Mouse (Mus musculus) thymus, postnatal 14 days (tissue): ENCODE results near the gene Gpr108.
"Not testable (repeated sequence)": the region's sequence is repeated elsewhere in the genome, so short reads cannot be mapped to it uniquely, and the experiment has no call there.

ENCODE experiments used
- DNase-seq: peaks from one replicate; pipeline ENCODE4 v3.0.0; 2021

Gene Gpr108

DNA sequence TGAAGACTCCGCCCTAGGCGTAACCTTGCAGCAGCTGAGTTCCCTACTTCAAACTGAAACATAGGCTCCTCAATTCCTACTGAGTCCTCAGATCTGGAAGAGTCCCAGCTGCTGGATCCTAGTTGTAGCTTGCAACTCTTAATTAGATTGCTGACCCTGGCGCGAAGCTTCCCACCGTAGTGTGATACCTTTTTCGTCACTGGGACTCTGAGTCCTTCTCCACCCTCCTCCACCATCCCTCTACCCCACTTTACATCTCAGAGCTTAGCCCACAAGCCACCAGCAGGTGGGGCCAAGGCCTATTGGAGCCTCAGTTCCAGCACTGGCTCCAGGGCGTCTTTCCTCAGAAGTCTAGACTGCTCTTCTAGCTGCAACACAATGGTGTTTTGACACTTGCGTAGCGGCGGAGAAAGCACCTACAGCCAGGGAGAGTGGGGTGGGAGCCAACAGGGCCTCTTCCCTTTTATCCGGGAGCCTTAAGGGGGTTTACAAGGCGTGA lies at the start of gene Gpr108:
Gene Gpr108, minus strand, starts transcription at position 246 of the 499 bp plus-strand sequence.
- peak; percentile 94 for DNase-seq

DNA sequence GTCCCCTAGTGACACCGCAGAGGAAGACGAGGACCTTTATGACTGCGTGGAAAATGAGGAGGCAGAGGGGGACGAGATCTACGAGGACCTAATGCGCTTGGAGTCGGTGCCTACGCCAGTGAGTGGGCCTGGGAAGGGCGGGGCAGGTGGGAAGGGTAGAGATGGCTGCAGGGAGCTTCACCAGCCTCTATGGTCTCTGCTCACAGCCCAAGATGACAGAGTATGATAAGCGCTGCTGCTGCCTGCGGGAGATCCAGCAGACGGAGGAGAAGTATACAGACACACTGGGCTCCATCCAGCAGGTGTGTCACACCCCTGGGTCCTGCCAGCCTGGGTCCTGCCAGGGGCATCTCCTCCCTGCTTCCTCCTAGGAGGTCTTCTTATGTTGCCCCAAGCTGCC lies 48.8 kb upstream of the Gpr108 start:
- no peak for DNase-seq

DNA sequence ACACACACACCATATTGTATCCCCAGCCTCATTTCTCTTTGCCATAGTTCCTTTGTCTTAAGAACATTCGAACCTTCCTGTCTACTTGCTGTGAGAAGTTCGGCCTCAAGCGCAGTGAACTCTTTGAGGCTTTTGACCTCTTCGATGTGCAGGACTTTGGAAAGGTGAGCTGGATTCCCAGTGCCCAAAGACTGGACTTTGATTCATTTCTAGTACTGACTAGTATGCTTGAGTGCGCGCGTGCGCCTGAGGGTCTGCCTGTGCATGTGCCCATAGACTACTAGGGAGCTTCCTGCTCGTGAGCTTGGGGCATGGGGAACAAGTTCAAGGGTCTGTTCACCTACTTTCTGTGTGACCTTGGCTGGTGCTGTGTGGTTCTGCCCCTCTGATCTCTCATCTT lies 47.7 kb upstream of the Gpr108 start:
- no peak for DNase-seq

DNA sequence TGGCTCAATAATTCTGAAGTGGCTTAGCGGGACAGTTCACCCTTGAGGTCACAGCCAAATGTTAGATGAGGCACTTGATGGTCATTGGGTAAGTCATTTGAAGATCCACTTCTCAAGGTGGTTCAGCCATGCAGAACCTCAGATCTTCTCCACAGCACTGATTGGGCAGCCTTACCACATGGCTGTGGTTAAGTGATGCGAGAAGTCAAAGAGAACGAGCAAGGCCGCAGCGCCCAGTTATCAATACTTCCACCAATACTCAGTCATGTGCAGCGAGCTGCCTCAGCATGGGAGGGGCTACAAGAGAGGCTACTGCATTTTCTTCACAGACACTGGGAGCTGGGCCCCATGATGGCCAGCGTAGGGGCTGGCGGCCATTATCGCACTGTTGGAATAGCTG lies 44.7 kb upstream of the Gpr108 start:
- no peak for DNase-seq

DNA sequence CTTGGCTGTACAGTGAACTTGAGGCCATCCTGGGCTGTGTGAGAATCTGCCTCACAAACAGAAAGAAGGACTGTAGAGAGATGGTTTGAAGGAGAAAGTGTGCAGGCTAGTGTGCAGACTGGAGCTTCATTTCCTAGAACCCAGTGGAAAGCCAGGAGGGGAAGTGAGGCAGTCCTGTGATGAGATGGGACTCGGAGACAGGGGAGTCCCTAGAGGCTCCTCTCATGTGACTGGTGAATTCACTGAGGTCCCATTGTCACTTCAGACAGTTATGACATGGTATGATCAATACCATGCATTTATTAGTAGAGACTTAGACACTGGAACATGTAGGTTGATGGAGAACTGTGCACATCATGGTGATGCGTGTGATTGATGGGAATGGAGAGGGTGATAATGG lies 44.1 kb upstream of the Gpr108 start:
- DNase-seq, result no peak

DNA sequence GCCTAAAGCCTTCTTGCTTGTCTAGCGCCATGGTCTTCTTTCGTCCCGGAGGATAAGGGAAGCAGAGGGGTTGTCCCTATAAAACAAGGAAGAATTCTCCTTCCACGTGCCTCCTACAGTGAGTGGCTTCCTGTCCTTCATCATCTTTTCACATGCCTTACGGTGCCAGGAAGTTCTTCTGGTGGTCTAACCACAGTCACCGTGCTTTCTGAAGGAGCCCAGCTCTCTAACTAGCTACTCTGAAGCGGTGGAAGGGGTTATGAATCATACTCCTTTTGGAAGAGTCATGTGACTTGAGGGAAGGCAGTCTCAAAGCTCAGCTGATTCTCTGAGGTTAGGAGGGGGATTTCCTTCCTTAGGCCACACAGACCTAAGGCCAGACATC lies 42.4 kb upstream of the Gpr108 start:
- no peak for DNase-seq

DNA sequence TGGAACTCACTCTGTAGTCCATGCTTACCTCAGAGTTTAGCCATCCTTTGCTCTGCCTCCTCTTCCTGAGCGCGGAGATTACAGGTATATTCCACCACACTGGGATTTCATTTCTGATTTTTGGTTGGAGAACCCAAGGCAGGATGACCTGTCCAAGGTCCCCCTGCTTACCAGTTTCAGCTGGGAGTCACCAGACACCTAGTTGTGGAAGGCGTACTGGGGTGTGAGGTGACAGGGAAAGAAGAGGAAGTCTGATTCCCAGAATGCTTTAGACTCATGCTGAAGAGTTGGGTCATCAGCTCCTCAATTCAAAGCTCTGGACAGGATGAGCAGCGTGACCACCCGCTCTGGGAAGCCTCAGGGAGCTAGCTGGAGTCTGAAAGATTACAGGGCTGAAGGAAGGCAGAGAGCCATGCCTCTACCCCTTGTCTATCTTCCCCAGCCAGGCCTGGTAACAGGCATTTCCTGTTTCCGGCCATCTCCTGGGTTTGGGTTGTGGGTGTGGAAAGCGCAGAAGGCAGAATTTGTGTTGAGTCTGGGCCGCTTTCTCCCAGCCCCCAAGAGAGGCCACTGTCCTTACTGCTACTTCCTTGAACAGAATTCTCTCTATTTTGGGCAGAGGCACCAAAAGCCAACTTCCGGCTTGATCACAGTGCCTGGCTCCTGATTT lies 41.9 kb upstream of the Gpr108 start:
- peak; percentile 52 for DNase-seq

DNA sequence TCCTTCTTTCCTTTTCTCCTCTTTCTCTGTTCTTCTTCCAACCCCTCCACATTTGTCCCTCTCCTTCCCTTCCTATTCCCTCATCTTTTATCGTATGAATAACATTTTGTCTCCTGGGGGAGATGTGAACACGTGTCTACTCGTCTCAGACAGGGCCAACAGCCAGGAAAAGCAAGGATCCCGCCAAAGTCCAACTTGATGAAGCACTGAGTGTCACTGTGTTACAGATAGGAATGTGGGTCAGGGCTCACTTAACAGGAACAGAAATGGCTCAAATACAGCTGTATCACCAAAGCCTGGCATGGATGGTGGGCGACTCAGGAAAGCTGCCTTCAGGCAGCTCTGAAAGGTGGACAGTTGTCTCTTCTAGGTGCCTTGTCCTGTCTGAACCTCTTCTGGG lies 41.0 kb upstream of the Gpr108 start:
- no peak for DNase-seq

DNA sequence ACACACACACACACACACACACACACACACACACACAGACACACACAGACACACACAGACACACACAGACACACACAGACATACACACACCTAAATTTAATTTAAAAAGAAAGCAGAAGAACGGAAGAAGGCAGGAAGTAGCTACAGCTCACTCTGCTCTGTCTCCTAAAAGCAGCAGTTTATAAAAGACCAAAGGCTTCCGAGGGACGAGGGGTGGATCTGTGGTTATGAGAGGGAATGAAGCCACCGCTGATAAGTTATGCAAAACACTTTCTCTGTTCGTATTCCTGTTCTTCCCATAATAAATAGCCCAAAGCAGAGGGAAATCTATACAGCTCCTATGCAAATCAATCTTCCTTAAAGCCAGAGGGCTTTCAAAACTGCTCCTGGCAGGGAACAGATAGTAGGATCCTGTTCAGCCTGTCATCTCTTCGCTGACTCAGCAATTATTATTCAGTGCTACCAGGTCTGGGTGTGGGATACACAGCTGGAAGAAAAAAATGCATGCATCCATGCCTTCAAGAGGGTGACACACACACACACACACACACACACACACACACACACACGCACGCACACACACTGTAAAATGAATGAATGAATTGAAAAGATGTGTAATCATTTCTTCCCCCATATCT lies 38.6 kb upstream of the Gpr108 start:
- DNase-seq, result peak; percentile 46

DNA sequence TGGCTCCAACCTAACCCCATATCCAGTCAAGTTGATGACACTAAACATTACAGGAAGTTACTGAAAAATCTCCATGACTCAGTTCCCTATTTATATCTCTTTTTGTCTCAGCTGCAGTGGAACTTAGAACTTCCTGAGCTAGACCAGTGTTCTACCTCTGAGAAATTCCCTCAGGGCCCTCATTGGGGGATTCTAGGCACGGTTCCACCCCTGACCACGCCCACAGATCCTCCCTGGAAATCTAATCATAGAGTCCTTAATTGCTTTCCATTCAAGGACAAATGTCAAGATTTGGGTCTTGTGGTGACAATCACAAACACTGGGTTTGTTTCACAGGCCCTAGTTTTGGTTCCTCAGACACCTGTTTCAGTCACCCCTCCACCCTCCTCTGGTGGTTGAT lies 36.8 kb upstream of the Gpr108 start:
- peak; percentile 29 for DNase-seq

DNA sequence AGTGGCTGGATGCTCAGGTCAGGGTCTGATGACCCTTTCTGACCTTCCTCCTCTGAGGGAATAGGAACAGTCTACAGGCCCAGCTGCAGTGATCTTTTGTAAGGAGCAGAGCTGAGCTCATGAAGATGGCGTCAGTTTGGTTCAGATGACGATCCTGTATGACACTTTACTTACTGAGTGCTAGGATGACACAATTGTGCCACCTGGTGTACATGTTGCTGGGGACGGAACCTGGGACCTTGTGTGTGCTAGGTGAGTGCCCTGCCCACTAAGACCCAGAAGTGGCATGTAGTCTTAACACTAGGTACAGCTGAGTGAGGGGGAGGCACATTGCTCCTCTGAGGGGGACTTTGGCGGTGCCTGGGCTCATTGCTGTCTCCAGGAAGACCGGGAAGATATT lies 35.7 kb upstream of the Gpr108 start:
- no peak for DNase-seq

DNA sequence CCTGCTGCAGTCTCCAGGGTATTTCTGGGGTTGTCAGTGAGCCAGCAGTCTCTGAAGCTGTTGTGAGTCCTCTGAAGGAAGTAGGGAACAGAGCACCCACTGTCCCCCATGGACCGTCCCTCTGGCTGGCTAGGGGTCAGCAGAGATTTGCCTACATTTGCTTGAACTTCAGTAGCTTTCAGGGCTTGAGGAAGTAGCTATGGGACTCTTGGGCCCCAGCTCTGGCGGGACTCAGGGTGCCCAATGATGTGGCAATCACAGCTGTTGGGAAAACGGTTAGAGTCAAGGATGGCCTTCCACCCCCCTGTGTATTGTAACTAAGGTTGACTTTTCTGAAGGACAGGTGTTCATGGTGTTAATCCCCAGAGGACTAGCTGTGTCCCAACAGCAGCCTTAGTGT lies 32.2 kb upstream of the Gpr108 start:
- peak; percentile 21 for DNase-seq

DNA sequence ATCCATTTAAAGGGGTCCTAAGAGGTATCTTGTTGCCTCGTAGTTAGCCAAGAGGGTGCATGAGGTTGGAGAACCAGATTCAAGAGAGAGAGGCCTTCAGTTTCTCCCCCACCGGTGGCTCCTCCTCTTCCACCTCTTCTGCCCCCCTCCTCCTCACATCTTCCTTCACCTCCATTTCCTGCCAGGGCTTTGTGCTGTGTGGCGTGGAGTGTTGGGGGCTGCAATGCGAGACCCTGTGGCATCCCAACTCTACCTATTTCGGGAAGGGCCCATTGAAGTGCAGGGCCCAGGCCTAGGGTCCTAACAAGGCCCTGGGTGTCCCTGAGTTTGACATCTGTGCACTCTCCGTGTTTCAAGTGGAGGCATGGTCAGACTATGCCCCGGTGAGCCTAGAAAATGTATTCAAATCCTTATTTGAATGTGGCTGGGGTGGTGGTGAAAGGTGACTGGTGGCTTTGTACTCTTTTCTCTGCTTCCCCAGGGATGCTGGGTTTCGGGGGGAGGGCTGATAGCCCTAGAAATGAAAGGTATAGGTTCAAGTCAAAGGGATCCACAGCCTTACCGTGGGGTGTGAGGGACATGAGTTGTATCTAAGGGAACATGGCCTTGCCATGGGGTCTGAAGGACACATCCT lies 31.5 kb upstream of the Gpr108 start:
- peak; percentile 83 for DNase-seq

DNA sequence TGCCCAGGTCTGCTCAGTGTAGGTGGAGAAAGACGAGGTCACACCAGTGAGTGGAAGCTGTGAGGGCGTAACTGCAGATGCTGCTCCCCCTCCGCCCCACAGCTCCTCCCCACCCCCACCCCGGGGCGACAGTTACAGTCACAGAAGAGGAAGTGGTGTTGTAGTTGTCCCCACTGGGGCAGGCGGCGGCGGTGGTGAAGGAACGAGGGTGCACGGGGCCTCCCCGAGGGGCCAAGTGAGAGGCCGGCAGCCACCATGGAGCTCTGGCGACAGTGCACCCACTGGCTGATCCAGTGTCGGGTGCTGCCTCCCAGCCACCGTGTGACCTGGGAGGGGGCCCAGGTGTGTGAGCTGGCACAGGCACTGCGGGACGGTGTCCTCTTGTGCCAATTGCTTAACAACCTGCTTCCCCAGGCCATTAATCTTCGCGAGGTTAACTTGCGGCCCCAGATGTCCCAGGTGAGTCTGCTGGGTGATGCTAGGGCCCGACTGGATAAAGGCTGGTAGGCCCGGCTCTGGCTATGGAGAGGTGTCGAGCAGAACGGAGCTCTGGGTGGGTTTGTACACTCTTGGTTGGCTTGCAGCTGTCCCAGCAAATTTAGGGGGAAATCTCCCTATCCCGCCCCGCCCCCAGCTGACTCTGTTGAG lies 30.8 kb upstream of the Gpr108 start, which contains the start of gene Vav1:
Gene Vav1, plus strand, starts transcription at position 158 of the 648 bp plus-strand sequence.
- peak; percentile 90 for DNase-seq

DNA sequence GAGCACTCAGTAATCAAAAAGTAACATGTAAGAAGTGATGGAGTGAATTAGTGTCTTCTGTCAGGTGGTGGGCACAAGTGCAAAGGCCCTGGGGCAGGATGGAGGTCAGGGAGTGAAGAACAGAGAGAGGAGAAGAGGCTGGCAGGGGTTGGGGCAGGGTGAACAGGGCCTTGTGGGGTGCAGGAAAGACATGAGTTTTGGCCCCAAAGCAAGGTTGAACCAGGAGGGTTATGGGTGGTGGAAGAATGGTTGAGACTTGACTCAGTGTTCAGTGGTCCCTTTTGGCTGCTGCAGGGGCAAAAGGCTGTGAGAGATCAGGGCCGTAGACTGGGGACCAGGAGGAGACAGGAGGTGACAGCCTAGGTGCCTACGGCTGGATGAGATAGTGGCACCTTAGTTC lies 30.3 kb upstream of the Gpr108 start:
- no peak for DNase-seq

DNA sequence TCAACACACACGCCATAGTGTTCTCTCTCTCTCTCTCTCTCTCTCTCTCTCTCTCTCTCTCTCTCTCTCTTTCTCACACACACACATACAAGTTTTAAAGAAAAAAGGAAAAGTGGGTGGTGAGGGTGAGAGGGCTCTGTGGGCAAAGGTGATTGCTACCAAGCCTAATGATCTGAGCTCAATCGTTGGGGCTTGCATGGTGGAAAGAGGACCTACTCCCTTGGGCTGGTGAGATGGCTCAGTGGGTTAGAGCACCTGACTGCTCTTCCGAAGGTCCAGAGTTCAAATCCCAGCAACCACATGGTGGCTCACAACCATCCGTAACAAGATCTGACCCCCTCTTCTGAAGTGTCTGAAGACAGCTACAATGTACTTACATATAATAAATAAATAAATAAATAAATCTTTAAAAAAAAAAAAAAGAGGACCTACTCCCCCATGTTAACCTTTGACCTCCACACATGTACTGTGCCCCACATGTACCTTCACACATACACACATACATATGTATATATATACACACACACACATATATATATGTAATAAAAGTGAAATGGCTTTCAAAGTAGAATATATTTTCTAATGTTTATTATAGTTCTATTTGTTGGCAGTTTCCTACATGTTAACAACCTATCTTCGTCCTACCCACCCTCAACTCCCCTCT lies 29.5 kb upstream of the Gpr108 start:
- not testable (repeated sequence) for DNase-seq

DNA sequence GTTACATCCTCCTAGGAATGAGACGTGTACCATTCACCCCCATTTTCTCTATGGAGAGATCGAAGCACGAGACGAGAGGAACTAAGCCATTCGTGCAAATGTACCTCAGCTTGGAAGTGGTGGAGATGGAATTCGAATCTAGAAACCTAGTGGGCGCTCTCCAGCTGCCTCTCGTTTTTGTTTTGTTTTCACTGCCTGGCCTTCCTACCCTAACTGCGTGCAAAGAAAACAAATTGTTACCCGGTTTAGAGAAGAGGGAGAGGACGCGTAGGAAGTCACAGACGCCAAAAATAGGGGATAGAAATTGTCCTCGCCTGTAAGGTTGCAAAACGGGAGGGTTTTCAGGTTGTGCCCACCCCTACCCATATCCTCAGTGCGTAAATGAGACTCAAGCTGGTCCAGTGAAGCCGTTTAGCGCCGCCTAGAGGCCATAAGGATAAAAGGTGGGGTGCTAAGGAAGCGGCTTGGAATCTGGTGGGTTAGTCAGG lies 28.4 kb upstream of the Gpr108 start:
- DNase-seq, result peak; percentile 76

DNA sequence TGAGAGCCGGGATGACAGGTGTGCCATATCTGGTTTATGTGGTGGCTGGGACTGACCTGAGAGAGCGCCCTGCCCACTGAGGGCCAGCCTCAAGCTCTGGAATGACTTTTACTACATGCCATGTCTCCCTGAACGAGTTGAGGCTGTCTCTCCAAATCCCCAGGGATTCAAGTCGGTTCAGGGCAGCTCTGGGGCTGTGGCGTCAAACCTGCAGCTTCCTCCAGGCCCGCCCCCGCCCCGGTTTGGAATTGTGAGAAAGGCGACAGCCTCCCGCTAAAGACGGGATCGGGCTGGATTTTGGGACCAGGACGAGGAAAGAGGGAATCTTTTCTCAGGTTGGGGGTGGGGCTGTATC lies 27.7 kb upstream of the Gpr108 start:
- peak; percentile 22 for DNase-seq

DNA sequence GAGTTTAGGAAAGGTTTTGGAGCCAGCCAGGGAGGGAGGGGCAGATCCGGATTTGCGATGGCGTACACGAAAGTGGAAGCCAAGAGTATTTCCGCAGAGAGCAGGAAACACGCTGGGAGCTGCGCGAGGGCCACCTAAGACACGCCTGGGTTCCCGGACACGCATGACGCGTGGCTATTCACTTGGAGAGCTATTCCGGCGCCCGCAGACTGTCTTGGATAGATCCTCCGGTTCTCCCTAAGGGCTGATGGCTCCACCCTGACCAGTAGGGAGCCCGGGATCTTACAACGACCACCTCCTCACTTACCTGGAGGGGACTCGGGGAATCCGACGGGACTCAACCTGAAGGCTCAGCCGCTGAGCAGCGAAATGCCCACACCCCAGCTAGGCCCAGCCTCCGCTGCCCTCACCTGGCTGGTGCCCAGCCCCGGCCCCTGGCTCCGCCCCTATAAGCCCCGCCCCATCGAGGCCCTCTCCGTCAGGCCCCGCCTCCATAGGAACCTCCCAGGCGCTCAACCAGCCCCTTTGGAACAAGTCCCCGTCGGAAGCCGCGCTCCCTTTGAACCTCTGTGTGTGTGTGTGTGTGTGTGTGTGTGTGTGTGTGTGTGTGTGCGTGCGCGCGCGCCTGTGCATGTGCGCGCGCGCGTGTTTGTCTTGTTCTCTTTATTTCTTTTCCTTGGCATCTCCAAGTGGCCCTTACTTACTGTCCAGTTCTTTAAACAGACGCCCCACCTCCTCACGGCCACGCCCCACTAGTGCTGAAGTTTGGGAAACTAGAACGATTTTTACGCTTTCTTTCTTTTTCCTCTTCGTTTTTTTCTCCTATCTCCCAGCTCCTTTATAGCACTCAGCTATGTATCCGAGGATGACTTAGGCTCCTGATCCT lies 27.1 kb upstream of the Gpr108 start:
- peak; percentile 91 for DNase-seq

DNA sequence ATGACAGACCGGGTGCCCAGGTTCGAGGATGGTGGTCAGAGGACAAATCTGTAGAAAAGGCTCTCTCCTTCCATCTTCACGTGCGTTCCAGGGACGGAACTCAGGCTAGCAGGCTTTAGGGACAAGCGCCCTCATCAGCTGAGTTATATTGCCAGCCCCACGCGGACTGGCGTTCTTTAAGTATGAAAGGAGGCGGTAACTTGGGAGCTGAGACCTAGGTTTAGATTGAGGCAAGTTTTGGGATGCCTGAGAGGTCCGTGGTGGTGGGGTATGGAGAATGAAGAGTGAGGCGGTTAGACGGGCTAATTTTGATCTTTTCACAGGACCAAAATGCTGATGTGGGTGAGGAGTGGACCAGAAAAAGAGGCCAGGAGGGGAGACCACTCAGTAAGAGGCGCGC lies 26.4 kb upstream of the Gpr108 start:
- no peak for DNase-seq

DNA sequence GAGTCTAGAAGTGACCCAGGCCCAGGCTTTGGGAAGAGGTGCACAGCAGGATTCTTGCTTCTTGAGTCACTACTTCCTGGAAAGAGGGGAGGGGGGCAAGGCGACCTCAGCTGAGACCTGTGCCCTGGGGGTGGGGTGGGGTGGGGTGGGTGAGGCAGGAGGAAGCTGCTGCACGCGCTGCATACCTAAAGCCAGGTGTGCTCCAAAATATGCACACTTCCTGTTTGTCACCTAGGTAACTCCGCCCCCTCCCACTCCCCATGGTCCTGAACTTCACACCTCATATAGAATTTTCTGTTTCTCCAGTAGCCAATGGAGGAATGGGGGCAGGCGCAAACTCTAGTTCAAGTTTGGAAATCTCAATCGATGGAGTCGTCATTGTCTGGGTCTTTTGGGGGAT lies 25.6 kb upstream of the Gpr108 start:
- DNase-seq, result peak; percentile 31

DNA sequence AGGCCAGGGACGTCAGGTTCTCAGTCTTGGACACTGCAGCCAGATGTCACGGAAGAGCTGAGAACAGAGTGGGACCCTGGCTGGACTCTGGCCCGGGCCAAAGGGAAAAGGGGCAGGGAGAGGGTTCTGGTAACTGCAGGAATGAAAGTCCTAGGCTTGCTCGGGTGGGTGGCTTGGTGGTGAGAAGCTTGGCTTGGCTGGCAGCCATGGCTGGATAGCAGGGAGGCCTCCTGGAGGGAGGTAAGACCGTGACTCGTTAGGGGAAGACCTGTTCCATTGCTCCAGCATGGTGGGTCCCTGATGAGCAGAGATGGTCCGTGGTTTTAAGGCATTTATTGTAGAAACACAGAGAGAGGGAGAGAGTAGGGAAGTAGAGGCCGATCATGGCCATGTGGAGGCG lies 23.1 kb upstream of the Gpr108 start:
- DNase-seq, result no peak
